Mouse (Mus musculus): ENCODE results near the gene Il3.

- TF ChIP-seq CTCF (IDR thresholded peaks at IDR 0.05; ENCODE audit: extremely low read depth, insufficient read depth, insufficient read length, insufficient replicate concordance): no peak
- no peak for TF ChIP-seq POLR2A (IDR thresholded peaks at IDR 0.05; ENCODE audit: low read depth, low read length)
Observed at GRCm38 (mm10) chr11:54305331-54305730, 38.3 kb upstream of the Il3 start.
